Mouse (Mus musculus): ENCODE results near the gene Usp32.

The Usp32 gene

GRCm38 (mm10) chr11:84948114-84948513, 191.8 kb downstream of the Usp32 start:
- no peak for DNase-seq (ENCODE audit: low spot score in 2 of 2)

GRCm38 (mm10) chr11:84947206-84947605, 192.8 kb downstream of the Usp32 start:
- no peak for DNase-seq (ENCODE audit: low spot score in 2 of 2)

GRCm38 (mm10) chr11:84945841-84946240, 194.1 kb downstream of the Usp32 start:
- no peak for DNase-seq (ENCODE audit: low spot score in 2 of 2)

- DNase-seq (ENCODE audit: low spot score in 2 of 2): no peak
Observed at GRCm38 (mm10) chr11:84944639-84945435, 195.1 kb downstream of the Usp32 start.

- peak in 1 of 2 experiments; percentile 19 for DNase-seq (ENCODE audit: low spot score in 2 of 2)
Observed at GRCm38 (mm10) chr11:84943948-84944347, 196.0 kb downstream of the Usp32 start.

GRCm38 (mm10) chr11:84940140-84940539, 199.8 kb downstream of the Usp32 start:
- DNase-seq (ENCODE audit: low spot score in 2 of 2): no peak

GRCm38 (mm10) chr11:84939508-84940053, 200.4 kb downstream of the Usp32 start:
- no peak for DNase-seq (ENCODE audit: low spot score in 2 of 2)
